Mouse (Mus musculus) cerebellum, postnatal 4 days (tissue): ENCODE measurements around the gene Grik4.
"Not testable (repeated sequence)": the region's sequence is repeated elsewhere in the genome, so short reads cannot be mapped to it uniquely, and the experiment has no call there.

ENCODE experiments used
- DNase-seq, 2 experiments: peaks; one replicate each; pipeline ENCODE4 v3.0.0; 2022; ENCODE audit warnings: low spot score in 2 of 2, mixed read lengths in 1 of 2

The Grik4 gene

GRCm38 (mm10) chr9:42943781-42944535 lies at the start of gene Grik4:
Grik4 (minus strand) TSS chr9:42944493.
- peak; percentile 42 to 67 for DNase-seq

DNA sequence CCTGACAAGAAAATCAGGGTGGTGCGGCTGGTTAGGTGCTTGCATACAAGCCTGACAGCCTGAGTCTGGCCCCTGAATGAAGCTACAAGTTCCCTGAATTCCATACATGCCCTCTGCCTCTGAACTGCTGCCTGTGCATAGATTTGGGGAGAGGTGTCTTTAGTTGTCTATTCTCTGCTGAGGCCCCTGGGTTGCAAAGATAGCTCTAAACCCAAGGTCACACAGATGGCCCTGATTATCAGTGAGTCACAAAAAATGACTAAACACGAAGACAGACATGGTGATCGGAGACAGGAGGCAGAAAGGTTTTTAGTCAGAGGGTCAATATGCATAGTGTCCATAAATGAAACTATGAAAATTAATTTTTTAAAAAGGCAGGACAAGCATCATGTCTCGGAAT lies 49.4 kb upstream of the Grik4 start:
- DNase-seq = no peak

DNA sequence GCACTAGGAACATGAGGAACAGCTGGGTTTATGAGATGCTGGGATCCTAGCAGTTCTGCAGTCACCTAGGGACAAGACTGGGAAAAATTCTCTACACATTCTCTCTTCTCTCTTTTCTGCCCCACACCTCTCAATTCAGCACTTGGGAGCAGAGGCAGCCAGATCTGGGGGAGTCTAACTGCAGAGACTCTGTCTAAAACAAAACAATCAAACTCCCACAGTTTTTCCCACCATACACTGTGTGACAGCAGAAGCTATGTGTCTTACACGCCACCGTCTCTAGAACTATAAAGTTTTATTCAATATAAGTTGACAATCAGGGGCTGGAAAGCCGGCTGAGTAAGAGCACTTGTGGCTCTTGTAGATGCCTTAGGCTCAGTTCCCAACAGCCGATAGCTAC lies 43.7 kb upstream of the Grik4 start:
- DNase-seq = no peak

GRCm38 (mm10) chr9:42968894-42969521 lies 24.7 kb upstream of the Grik4 start:
- no peak for DNase-seq

- DNase-seq = no peak
These were observed 23.4 kb upstream of the Grik4 start for GRCm38 (mm10) chr9:42967731-42968130.

DNA sequence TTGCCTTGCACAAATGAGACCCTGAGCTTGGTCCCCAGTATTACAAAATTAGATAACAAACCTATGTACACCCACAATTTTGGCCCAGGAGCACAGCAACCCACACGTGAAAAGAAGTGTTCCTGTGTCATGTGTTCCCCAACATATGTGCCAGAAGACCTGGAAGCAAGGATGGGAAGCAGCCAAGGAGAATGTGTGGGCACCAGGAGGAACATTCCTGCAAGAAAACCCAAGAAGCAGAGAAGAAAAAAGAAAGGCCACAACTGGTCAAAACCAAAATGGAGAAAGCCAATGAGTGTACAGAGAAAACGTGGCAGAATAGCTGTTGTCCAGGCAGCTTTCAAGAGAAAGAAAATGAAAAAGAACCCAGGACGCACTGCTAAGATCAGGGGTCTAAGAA lies 20.5 kb upstream of the Grik4 start:
- DNase-seq = not testable (repeated sequence)

DNA sequence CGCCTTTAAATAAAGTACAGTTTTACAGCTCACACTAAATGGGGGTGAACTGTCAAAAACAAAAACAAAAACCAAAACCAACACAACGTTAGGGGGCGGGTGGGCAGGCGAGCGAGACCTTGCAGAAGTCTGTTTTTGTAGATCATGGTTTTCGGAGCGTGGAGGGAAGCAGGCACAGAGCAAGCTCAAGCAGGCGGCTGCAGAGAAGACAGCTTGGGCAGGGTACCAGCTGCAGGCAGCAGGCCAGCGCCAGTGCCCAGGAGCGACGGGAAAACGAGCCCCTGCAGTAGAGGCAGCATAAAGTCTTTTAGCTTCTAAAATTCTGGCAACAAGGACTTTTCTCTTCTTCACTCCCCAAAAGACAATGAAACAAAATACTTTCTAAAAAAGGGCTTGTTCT lies 20.1 kb upstream of the Grik4 start:
- DNase-seq = peak; percentile 39 to 79

DNA sequence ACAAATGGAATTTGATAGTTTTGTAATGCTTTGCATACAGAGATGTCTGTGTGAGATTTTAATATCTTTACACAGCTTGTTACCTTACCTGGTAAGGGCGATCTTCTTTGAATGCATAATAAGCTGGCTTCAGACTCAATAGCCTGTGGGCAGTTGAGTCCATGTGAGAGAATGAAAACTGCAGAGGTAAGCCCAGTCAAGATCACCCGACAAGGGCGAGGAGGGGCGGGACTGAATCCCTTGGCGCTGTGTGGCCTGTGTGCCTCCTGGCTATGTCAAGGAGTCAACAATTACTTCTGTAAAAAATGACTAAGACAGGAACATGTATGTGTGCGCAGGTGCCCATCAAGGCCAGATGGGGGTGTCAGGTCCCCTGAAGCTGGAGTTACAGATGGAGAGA lies 18.2 kb upstream of the Grik4 start:
- no peak for DNase-seq

DNA sequence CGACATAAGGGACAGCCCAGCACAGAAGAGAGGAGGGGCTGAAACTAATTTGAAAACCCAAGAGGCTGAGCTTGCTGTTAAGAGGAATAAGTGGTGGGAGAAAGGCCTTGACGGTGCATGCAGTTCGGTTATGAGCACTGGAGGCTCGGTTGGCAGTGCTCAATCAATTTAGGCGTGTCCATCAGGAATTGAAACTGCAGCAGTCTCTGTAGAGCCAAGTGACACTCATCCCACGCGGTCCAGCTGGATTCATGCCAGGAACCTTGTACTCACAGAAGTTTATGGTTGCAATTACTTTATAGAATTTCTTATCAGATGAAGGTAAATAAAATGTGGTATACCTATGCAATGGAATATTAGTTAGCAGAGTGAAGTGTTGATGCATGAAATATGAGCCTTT lies 14.1 kb upstream of the Grik4 start:
- DNase-seq = no peak

DNA sequence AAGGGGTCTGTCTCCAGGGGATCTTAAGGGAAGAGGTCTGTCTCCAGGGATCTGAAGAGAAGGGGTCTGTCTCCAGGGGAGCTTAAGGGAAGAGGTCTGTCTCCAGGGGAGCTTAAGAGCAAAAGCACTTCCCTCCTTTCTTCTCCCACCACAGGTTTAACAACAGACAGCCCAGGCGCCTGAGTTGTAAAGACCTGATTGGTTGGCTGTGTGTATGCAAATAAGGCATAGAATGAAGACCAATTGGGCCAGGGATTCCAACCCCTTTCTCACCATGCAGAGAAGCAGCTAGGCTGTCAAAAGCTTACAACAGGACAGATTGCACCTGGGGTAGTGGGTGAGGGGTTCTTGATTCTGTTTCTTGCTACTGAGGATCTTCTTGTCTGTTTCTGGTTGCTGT lies 4.1 kb upstream of the Grik4 start:
- DNase-seq = no peak

DNA sequence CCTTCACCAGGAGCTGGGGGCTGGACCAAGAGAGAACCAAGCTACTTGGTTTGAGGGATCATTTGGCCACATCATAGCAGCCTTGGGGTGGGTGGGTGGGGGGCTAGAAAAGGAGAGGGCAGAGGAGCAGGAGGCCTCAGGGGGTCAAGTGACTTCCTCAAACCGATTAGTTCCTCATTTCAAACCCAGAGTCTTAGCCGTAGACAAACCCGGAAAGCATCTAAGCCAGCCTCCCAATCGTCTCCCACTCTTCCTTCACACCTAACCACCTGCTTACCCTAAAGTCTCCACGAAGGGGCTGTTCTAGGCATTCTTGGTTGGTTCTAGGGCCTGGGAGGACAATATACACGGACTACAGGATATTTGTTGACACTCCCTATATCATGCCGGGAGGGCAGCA lies 881 bp upstream of the Grik4 start:
- no peak for DNase-seq

DNA sequence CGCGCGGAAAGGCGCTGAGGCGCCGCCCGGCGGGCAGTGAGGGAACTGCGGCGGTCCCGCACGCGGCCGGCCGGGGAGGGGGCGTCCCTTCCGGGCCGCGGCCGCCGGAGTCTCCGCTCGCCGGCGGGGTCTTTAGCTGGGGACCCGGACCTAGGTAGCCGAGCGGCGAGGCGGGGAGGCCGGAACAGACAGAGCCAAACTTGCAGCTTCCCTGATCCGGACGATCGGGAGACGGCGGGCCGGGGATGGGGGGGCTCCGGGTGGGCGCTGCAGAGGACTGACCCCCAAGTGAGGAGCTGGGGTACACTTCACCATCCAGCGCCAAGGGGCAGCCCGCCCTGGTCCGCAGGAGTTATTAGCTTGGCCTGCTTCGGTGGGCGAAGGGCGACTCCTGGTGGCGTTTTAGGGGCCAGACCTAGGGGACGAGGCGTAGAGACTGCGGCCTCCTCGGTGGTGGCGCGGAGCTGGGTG lies 278 bp upstream of the Grik4 start:
- DNase-seq = peak; percentile 91 to 95

DNA sequence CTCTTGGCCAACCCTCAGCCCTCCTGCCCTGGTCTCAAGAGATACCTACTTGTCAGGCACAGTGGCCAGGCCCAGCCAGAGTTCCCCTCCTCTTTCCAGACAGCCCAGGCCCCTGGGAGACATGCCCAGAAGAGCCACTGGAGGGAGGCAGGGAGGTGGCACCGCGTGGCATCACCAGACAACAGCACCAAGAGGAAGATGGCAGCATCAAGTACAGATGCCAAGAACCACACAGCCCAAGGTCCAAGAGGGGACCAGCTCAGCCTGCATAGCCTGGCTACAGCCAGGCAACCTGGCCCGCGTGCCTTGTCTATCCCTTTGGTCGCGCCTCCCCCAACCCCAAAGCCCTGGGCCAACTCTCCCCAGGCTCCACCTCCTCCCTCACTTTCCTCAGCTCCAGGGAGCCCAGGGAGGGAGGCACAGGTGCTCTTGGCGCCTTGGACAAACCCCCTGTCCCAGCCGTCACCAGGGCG lies 1.2 kb downstream of the Grik4 start:
- DNase-seq = peak in 1 of 2 experiments; percentile 56

- DNase-seq = no peak
These were observed 2.1 kb downstream of the Grik4 start for GRCm38 (mm10) chr9:42942148-42942547.

GRCm38 (mm10) chr9:42932146-42932545 lies 12.1 kb downstream of the Grik4 start:
- DNase-seq = no peak

GRCm38 (mm10) chr9:42927498-42927897 lies 16.8 kb downstream of the Grik4 start:
- no peak for DNase-seq

DNA sequence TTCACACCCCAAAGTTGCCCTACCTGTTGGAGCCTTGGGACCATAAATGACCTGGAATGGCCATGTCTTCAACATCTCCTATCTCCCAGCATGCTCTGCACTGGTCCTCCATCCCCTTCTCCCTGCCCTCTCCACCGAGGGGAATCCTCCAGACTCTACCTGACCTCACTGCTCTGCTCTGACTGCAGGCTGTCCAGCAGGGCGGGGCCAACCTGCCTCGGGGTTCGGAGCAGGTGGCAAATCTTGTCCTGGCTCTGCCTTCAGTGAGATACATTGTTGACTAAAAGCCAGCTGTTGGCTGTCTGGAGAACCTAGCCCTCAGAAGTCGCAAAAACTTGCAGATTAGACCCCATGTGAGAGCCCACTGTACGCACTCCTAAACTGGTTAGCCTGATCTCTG lies 17.7 kb downstream of the Grik4 start:
- no peak for DNase-seq

DNA sequence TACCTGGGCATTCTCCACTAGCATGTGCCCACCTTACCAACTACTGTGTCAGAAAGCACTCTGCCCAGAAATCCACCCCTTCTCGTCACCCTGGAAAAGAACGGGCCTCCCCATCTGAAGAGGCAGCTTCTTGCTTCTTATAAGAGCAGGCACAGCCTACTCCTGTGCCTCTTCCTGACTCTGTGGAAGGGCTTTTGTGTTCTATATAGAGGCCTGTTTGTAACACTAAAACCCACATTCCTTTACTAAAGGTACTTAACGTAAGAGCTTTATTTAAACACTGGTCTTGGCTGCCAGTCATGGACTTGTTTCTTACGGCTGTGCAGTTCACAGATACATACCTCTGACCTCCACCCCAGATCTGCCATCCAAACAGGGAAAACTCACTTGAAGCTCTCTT lies 22.5 kb downstream of the Grik4 start:
- DNase-seq = no peak

GRCm38 (mm10) chr9:42920190-42920589 lies 24.1 kb downstream of the Grik4 start:
- DNase-seq = no peak

DNA sequence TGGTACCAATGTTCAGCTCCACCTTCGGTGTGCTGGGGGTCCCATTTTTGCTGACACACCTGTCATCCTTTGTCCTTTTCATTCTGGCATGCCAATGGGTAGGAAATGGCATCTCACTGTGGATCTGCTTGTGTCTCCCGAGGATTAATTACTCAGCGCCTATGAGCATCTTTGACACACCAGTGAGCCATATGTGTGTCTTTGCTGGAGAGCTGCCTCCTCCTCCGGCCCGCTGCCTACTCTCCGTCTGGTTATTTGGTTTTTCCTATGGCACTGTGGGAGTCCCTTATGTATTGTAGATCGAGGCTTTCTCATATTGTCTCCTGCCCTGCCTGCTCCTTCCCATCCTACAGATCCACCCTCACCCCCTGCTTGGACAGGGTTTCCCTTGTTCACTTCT lies 26.4 kb downstream of the Grik4 start:
- no peak for DNase-seq

GRCm38 (mm10) chr9:42913201-42913600 lies 31.1 kb downstream of the Grik4 start:
- DNase-seq = no peak

- no peak for DNase-seq
These were observed 35.5 kb downstream of the Grik4 start for GRCm38 (mm10) chr9:42908657-42909313.

DNA sequence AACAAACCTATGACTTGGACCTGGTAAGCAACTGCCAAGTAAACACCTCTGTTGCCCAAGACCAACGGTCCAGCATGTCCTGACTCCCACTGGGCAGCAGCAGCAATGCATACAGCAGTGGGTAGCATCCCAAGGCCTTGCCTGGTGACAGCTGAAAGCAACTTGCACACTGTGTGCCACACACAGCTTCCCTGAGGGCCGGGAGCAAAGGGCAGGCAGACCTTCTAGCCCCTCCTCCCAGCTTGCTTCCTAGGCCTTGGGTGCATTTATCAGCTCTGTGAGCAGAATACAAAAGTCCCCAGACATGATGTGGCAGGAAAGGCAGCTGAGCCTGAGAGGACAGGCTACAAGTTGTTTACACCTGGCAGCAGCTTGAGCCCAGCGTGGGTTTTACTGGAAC lies 37.3 kb downstream of the Grik4 start:
- no peak for DNase-seq
